Mouse (Mus musculus) kidney, postnatal 36 days (tissue): ENCODE measurements around the gene Fam189a2.

Experiments used
- DNase-seq, 2 experiments: peaks; one replicate each; pipeline ENCODE4 v3.0.0; 2021 to 2022; ENCODE audit warnings: mixed read lengths in 2 of 2

The Fam189a2 gene

DNA sequence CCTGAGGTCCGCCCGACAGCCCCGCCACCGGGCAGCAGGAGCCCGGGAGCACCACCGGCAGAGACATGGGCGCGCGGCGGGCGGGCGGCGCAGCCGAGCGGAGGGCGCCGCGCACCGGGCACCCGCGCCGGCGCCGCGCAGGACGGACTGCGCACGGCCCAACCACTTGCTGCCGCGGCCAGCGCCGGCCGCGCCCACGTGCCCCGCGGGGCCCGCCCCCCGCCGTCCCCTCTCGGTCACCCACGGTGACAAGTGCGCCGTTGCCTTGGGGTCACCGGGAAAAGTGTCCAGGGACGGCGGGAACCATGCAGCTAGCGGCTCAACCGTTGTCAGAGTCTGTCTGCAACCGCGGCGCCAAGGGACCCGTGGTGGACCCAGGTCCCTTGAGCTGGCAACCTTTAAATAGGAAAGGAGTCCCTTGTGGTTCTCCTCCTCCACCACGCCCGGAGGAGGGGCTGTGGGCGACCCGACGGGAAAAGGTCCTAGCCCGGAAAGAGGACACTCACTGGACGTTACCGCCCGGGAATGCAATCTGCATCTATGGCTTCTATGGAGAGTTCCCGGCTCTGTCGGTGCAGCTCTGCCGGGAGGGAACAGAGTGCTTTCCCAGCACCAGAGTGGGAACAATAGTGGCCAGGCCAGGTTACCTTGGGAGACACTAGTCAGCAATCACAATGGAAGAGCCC is at the start of gene Fam189a2:
TSS of gene Fam189a2 (minus strand) at position 149 of the 686 bp plus-strand sequence.
- peak; percentile 31 to 71 for DNase-seq

DNA sequence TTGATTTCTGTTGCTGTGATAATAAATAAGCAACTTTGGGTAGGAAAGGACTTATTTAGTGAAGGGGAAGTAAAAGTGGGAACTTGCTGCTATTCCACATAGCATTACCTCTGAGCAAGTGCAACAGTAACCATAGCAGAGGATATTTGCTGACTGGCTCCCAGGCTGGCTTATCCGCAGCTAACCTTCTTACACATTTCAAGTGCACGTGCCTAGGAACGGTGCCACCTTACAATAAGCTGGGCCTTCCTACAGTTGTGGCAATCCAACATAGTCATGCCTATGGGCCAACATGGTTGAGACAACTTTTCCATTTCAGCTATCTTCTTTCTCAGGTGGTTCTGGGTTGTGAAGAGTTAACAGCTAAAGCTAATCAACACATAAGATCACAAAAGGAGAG is 46.8 kb upstream of the Fam189a2 start:
- DNase-seq, result no peak

DNA sequence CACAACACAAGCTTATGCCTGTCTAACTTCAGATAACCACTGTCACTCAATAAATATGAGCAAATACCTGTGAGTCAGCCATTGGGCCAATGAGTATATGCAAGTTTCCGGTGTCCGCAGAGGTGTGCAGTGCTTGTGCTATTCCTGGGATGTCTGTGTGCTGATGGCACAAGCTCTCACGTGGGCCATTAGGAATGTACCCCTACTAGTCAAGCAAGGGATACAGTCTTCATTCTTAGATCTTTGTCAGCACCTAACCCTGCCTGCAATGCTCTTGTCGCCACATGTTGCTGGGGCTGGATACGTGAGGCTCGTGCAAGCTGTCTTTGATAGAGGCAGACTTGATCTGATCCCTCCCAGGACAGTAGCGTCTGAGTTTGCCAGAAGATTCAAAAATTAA is 45.7 kb upstream of the Fam189a2 start:
- DNase-seq, result no peak

DNA sequence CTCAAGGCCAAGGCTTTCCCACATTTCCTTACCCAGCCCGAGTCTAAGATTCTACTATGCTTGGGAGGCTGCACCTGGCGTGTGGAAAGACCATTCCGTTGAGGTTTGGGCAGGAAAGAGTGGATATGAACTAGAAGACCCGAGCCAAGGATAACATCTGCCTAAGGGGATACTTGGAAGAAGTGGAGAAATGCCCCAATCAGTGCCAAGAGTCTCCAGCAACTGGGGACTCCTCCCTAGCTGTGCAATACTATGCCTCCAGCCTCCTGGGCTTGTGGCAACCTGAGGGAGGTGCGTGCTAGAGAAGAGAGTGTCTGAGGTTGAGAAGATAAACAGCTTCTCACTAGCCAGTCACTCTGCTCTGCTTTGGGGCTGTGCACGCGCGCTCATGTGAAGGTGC is 45.1 kb upstream of the Fam189a2 start:
- DNase-seq, result no peak

DNA sequence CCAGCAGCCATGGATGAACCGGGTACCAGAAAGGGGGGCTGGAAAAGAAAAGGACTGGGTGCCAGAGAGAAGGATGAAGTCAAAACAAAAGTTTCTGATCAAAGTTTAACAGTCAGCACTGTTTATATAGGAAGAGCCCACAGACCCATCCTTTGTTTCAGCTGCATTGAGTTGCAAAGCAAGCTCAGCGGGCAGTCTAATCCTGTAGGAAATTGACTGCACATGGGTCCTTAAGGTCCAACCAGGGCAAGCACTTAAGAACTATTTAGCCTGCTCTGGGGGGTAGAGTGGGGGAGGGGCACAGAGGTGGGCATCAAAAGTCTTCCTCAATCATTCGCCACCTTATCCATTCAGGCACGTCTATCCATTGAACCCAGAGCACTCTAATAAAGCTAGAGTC is 42.3 kb upstream of the Fam189a2 start:
- no peak for DNase-seq

DNA sequence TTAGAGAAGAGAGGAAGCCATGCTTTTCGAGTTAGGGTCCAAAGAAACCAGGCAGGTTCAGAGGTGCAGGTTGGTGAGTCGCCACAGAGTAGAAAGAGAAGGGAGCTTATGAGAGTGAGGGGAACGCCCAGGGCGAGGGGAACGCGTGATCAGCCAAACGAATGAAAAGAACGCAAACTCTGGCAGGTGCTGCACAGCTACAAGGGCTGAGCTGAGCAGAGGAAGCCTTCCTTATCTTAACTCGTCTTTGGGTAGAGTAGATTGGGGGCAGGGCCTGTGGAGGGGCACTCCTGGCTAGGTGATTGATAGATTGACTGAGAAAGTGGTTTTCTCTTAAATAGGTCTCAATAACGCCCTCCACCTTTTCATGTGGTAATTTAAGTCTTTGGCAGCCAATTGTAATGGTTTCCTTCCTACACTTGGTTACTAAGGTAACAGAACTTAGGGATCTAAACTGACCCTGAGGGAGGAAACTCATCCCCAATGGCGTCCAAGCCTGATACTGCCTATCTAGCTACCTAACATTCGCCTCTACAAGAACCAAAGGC is 33.6 kb upstream of the Fam189a2 start:
- DNase-seq, result no peak

DNA sequence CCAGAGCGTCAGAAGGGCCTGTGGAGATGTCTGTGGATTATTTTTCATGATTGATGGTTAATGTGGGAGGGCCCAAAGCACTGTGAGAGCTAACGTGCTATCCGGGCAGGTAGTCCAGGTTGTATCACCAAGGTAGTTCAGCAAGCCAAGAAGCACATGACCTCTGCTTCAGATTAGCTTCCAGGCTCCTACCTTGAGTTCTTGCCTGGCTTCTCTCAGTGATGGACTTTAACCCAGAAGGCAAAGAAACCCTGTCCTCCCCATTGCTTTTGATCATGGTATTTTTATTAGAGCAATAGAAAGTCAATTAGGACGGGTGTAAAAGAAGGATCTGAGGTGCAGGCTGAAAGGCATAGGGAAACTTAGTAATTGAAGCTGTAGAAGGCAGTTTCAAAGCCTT is 32.8 kb upstream of the Fam189a2 start:
- no peak for DNase-seq

DNA sequence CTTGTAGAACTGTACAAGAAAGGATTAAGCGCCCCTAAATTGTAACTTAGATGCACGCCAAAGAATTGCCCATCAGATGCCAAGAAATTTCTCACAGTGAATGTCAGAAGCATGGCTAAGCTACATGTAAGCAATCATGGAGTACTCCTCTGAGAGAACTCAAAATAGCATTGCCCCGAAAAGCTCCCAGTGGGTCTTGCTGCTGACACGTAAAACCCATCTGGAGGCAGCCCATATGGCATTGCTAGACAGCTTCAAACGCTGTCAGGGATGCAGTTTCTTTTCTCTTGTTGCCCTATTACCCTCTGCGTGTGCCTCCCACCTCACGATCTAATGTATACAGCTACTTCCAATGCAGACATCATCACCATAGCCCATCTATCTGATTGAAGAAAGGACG is 28.0 kb upstream of the Fam189a2 start:
- no peak for DNase-seq

DNA sequence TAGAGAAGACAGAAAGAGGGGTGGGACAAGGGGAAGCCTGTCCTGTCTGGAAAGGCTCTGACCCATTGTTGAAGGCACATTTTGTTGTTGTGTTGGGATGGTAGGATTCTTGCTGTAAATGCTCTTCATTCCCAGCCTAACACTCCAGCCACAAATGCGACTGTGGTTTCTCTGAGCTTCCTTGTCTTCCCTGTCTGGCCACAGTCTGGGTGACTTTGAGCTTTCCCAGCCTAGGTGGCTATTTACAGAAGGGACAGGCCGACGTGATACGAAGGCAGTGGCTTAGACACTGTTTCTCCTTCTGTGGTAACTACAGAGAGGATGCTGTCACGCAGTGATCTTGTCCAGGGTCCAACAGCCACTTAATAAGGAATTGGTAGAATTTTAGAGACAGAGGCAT is 27.2 kb upstream of the Fam189a2 start:
- DNase-seq, result no peak

DNA sequence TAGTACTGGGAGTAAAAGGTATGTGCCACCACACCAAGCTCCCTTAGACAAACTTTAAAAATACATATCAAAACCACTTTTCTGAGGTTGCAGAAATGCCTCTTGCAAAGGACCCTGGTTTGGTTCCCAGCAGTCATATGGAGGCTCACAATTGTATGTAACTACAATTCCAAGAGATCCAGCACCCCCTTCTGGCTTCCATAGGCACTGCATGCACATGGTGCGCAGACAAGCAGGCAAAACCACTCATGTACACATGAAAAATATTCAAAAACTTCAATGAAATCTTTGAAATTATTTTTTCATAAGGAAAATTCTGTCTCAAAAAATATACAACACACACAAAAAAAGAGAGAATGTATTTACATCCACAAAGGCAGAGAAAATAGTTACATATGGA is 26.1 kb upstream of the Fam189a2 start:
- no peak for DNase-seq

DNA sequence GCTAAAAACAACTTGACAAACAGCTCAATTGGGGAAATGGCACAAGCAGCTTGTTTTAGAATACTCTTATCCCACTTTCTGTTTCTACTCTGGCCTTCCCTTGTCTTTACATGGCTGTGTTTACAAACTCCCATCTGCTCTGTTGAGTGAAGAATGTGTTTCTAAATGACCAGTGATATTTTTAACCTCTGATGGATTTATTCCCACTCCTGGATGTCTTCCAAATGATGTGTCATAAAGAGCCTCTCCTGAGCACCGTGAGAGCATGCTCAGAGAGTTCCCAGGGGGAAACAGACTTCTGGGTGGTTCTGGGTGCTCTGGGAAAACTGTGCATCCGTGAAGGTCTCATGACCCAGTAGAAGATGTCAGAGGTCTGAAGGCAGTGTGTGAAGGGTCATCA is 24.1 kb upstream of the Fam189a2 start:
- peak; percentile 5 to 28 for DNase-seq

DNA sequence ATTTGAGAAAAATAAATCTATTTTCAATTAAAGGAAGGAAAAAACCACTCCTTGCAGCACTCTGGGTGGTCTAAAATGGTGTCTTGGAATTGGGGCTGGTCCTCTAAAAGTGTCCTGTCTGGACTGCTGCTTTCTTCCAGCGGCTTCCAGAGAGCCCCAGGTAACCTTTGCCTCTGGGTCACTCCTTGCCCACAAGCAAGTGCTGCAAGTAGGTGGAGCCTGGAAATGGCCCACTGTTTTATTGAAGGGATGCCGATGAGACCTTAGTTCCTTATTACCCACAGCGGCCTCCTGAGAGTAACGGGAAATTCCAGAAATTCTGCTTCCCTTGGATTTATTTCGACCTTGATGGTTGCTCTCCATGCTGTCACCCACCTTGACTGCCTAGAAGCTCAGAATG is 23.4 kb upstream of the Fam189a2 start:
- DNase-seq, result peak; percentile 26 to 44

DNA sequence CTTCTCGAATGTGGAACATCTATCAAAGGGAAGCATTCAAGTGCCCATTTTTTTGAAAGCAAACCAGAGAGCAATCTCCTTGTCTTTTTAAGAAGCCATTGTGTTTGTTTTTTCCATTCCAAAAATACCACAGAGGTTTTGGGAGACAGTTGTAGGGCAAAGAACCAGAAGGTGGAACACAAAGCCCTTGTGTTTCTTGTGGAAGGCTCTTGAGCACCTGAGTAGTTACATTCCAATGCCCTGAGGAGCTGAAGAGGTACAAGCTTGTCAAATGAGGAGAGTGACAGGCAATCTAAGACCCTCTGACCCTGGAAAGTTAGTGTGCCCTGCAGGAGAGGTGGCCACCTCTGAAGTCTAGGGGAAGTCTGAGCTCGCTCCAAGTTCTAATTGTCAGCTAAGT is 19.7 kb upstream of the Fam189a2 start:
- DNase-seq, result no peak

DNA sequence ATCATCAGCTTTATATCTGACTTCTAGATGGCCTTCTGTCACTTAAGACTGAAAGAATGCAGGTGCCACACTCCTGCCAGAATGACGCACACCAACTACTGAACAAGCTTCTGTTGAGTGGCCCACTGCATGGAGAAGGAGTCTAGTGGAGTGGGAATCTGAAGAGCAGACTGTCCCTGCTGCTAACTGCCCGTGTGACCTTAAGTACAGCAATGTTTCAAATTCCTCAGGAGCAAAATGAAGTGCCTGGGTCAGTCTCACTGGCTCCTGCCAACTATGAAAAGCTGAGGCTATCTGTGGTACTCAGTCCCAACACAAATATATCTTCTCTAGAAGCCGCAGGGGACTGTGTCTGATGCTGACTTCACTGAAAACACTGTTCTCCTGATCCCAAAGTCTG is 18.5 kb upstream of the Fam189a2 start:
- DNase-seq, result no peak

DNA sequence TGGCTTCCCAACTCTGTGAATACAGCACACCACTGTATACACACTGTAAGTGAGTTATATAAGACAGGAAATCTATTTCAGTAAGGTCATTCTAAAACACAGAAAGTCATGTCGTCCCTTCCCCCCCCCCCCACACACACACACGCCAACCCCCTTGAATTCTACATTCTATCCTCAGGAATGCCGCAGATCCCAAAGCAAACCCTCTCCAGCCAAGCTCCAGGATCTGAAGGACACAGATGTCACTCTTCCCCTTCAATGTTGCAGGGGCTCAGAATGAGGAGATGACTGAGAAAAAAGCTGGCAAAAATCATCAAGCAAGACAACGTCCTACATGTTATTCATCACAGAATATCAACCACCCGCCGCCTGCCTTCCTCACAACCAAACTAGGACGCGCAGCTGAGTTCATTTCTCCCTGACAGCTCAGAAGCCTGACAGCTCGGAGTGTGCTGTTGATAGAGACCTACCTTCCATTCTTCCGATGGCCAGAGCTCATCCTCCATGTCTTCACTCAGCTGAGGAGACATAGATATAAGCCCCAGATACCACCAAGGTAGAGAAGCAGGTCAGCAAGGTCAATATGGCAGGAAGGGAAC is 15.7 kb upstream of the Fam189a2 start:
- DNase-seq, result no peak

DNA sequence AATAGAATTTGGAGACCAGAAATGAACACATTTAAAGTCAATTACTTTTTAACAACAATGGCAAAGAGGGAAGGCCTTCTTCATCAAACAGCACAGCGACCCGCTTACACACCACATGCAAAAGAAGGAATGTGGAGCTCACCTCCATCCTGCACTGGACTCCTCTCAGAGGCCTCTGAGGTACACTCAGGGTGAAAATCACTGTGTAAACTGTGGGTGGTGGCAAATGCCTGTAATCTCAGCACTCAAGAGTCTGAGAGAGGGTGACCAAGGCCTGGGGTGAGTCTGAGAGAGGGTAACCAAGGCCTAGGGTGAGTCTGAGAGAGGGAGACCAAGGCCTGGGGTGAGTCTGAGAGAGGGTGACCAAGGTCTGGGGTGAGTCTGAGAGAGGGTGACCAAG is 11.6 kb upstream of the Fam189a2 start:
- no peak for DNase-seq

DNA sequence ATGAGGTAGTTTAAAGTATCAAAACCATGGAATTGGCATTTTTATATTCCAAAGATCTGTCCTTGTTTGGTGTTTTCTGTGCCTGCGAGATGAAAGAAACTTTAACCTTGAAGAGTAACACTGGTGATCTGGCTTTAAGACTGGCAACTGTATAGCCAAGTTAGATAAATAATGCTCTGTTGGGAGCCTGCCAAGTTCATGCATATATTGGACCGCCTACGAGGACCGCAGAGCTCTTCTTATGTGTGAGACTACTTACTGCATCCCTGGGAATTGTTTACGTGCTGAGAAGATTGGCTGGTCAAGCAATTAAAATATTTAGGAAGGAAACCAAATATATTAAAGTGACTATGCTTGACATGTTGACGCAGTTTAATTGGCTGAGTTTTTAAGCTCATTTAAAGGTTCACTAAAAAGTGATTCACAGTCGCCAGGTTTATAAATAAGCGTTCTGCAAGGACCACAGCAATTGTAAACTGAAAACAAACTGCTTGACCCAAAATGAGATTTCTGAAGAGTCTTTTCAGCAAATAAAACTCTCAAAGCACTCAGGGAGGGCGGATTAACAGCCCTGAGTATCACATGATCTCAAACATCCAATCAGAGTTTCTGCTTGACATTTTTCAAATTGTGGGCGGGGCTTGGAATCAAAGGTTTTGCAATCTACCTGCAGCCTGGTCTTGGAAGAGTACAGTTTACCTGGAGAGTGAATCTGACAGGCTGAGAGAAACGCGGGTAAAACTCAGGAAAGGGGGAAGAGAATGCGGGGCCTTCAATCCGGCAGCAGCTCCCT is 8.4 kb upstream of the Fam189a2 start:
- DNase-seq, result peak; percentile 31 to 34

DNA sequence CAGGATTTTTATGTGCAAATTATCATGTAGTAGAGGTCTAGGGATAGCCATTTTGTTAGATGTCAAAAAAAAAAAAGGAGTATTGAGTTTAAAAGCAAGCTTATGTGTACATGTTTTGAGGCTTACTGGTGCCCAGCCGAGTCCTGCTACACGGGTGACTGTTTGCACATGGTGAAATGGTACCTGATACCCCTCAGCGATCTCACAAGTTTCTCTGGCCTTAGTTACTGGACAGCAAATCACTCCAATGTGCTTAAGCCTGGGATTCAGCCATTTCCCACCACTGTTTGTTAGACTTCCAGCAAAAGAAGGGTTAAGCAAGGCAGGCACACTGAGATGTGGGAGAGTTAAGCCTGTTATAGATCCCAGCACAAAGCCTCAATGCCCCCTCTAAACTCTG is 3.5 kb upstream of the Fam189a2 start:
- DNase-seq, result no peak

DNA sequence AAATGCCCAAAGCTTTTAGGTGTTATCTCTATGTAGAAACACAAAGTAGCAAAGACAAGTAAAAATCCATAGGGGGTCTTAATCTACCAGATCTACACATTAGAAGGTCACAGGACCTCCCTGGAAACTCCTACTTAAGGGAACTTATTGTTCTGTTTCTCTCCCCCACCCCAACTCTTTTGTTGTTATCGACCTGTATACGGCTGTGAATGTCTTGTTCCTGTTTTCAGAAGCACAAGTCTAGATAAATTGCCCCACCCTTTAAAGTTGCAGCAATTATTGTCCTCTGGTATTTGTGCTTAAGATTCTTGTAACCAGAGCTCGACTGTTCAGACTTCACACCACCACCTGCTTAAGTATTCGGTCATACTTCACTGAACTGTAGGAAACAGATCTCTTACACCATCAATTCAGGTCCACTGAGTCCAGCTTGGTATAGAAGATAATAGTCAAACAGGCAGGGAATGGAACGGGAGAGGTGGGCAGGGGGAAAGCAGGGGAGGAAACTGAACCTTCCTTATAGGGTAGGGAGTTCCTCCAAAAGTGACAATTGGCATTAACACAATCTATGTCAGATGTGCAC is 1.9 kb upstream of the Fam189a2 start:
- no peak for DNase-seq

DNA sequence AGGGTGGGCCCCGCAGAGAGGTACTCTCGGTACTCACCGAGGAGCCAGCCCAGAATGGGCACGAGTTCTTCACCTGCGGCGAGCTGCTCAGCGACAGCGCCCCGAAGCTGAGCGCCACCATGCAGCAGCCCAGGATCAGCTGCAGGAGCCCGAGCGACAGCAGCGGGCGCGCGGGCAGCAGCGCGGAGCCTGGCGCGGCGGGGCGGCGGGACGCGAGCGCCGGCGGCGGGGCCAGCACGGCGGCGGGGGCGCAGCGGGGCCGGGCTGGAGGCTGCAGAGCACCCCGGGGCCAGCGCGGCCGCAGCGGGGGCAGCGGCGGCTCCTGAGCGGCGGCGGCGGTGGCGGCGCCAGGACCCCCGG is 328 bp downstream of the Fam189a2 start:
- DNase-seq, result peak in 1 of 2 experiments; percentile 48

DNA sequence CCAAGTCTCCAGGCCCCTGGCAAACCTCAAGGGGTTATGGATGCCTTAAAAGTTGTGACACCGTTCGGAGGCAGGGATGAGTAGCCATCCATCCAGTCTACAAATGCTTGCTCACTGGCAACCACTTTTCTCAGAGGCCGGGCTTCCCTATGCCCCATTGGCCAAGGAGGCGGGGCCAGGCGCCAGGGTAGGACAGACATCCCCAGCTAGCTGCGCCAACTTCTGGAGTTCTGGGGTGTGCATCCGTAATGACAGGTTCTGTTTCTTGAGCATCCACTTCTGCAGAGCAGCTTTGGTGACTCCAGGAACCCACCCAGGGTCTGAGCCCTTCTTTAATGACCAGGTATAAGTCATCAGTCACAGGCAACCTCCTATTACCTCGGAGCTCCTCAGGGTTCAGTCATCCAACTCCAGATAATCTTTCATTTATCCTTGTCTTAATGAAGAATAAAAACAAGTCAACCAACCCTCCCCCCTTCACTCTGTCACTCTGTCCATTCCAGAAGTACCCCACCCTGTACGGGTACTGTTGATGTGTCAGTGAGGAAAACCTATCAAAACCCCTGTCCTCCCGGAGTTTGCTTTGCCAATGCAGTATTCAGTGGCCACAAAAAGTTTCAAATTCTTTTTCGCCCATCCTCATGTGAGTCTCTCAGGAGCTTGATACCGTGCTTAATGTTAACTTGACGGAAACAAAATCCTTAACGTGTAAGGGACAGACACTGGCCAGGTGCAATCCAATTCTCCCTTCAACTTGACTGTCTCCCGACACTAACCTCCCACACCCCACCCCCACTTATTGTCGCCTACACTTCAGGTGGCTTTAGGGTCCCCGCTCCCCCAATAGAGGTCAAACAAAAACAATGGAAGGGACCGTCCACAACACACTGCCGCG is 956 bp downstream of the Fam189a2 start:
- DNase-seq, result peak; percentile 56 to 79

DNA sequence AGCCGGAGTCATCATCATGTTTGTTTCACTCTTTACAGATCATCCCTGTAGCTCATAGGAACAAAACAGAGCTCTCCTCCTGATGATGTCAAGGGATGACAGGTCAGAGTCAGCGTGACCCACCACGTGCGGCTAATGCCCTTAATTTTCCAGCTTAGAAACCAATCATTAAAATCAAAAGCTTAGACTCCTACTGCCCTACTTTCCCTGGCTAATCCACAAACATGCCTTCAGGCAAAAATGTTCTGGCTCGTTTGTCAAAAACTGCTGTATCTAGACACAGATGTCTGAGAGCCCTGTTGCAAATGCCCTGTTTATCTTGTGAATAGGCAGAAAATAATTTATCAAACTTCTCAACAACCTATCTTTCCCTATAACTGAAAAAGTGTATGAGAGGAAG is 4.9 kb downstream of the Fam189a2 start:
- DNase-seq, result no peak
